Mouse (Mus musculus) ES-Bruce4 (cell line): ENCODE measurements around the gene Kpna1.

Experiments
- CTCF ChIP-seq: IDR thresholded peaks from one replicate; pipeline ENCODE4 v1.8.1; 2011; ENCODE audit warnings: low read depth, low read length
- EP300 ChIP-seq: IDR thresholded peaks from 2 replicates; pipeline ENCODE4 v1.6.1; 2011; ENCODE audit warnings: low read depth, low read length; ENCODE audit not compliant: insufficient read depth
- POLR2A ChIP-seq: IDR thresholded peaks from one replicate; pipeline ENCODE4 v1.8.1; 2011; ENCODE audit warnings: low read length; ENCODE audit not compliant: insufficient read depth

DNA sequence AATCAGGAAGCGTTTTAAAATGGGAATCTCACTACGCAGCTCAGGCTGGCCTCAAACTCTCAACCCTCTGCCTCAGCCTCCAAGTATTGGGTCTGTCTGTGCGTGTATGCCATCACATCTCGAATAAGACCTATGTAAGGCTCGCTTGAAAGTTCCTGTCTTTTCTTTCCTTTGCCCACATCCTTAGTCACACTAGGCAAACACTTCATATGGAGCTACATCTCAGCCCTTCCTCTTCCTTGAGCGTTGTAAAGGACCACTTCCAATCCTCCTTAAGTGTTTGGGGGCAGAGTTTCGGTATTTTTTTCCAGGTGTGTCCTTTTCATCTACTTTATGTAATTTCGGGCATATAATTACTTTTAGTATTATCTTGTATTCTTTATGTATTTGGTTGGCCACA is 76.4 kb downstream of the Kpna1 start:
- TF ChIP-seq POLR2A (no peak), CTCF (no peak), EP300 (no peak)
